Mouse (Mus musculus) forebrain, embryonic 12.5 days (tissue): ENCODE measurements around the gene 4930544D05Rik. TPM values are rescaled to one million over a fixed set of nuclear protein-coding genes. Genes with fewer than 3 reads are reported as not detected.

Experiments
- ATAC-seq: fragments of 200-750 bp; cut with Nextera tagmentation; 2 replicates; pipeline ENCODE4 v1.8.0; 2017; ENCODE audit warnings: moderate TSS enrichment; ENCODE audit not compliant: low FRiP score
- H3K27ac ChIP-seq: fragments of 300-500 bp; sonication (generic); 2 replicates; pipeline ENCODE4 v1.5.1; 2016; ENCODE audit warnings: mild to moderate bottlenecking
- H3K27me3 ChIP-seq: fragments of 300-500 bp; sonication (generic); 2 replicates; pipeline ENCODE4 v1.6.1; 2016; ENCODE audit warnings: mild to moderate bottlenecking
- H3K36me3 ChIP-seq: fragments of 300-500 bp; sonication (generic); replicated peaks from 2 replicates; pipeline ENCODE4 v1.6.1; 2016; ENCODE audit warnings: mild to moderate bottlenecking
- H3K4me1 ChIP-seq: fragments of 300-500 bp; sonication (generic); 2 replicates; pipeline ENCODE4 v1.6.1; 2016
- H3K4me2 ChIP-seq: fragments of 300-500 bp; sonication (generic); 2 replicates; pipeline ENCODE4 v1.6.1; 2016; ENCODE audit warnings: mild to moderate bottlenecking, moderate library complexity
- H3K4me3 ChIP-seq: fragments of 300-500 bp; sonication (generic); replicated peaks from 2 replicates; pipeline ENCODE4 v1.5.1; 2016; ENCODE audit warnings: mild to moderate bottlenecking
- H3K9ac ChIP-seq: fragments of 300-500 bp; sonication (generic); 2 replicates; pipeline ENCODE4 v1.6.1; 2016; ENCODE audit warnings: mild to moderate bottlenecking
- H3K9me3 ChIP-seq: fragments of 300-500 bp; sonication (generic); 2 replicates; pipeline ENCODE4 v1.6.1; 2016
- WGBS: fragments of 180-500 bp; shearing (Covaris S2); methylation state at CpG from one replicate; pipeline ENCODE4 v1.1.7; 2016; 5-methylcytosine and 5-hydroxymethylcytosine counted together
- polyA plus RNA-seq: library from polyadenylated mRNA; unstranded; fragments of >200 nt; fragmentation: Nextera tagmentation; extraction: Ambion mirVana; gene quantifications from 2 replicates; pipeline ENCODE4 v1.2.1, GENCODE M21; 2016

4930544D05Rik gene
- polyA plus RNA-seq, 1 experiment from 2014 or later: not detected

DNA sequence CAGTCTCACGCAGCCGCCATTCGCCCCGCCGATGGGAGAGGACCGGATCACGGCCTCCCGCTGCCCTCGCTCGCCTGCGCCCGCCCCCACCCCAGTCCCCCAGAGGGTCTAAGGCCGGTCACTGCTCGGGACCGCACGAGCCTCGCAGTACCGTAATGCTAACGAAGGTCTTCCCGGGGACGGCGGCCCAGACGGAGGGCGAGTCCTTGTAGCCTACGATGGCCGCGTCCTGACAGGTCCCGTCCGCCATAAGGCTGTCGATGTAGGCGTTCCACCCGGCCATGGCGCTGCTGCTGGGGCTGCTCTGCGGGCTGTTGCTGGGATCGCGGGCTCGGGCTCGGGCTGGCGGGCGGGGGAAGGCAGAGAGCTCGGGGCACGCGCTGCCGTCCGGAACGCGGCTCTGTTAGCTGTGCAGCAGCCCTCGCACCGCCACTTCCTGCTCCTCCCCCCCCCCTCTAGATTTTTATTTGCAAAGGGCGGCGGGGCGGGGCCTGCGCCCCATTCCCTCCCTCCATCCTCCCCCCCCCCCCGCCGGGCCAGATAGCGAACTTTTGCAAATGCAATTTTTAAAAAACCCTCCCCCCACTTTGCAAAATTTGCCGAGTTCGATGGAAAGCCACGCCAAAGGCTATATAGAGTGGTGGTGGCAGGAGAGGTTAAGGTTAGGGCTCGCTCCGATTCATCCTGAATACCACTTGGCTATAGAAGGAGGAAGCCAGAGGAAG lies 38.7 kb downstream of the 4930544D05Rik start, which contains the start of gene Pfn1:
TSS of gene Pfn1 (minus strand) at position 447 of the 725 bp plus-strand sequence.
- Histone ChIP-seq H3K9ac (peak within 1 kb of the TSS; percentile 97), H3K27ac (peak within 1 kb of the TSS; percentile 98), H3K4me2 (peak within 1 kb of the TSS; percentile 96), H3K36me3 (peaks cover 32% of the 10 kb centered on the region), H3K27me3 (peaks cover 3% of the 10 kb centered on the region; the same call in 1 of the 2 replicates), H3K4me3 (peak within 1 kb of the TSS; percentile 98), H3K9me3 (no peaks in the 10 kb centered on the region), H3K4me1 (peaks cover 44% of the 10 kb centered on the region)
- peak; percentile 49 for ATAC-seq
- WGBS: under 1% methylated on average over 56 of the region's 61 CpGs

DNA sequence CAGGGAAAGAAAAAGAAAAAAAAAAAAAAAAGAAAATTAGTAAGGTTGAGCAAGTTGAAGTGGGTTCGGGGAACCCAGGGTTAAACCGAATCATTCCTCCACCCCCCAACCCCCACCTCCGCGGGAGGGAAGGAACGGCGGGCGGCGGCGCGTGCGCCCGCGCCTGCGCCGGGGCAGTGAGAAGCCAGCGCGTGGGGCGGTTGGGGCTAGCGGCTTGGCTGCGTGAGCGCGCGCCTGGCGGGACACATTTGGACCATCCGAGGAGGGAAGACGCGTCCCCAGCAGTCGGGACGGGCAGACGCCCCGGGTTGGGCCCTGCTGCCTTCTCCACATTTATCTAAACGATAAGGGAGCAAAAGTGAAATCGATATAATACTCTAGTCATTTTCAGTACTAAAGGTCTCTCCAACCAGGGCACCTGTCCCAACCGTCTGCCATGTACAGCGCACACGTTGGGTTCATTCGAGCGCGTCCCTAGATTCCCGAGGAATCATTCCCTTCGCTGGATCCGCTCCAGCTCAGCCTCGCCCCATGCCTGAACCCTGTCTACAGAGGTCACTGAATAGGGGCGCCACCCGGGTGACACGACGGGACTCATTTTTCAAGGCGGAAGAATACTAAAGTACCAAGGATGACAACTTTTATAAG lies 39.4 kb downstream of the 4930544D05Rik start:
- Histone ChIP-seq H3K9ac (peak overlapping the region; percentile 97), H3K27me3 (peaks cover 3% of the 10 kb centered on the region; the same call in 1 of the 2 replicates), H3K9me3 (no peaks in the 10 kb centered on the region), H3K27ac (peak overlapping the region; percentile 98), H3K36me3 (peaks cover 25% of the 10 kb centered on the region), H3K4me1 (peaks cover 43% of the 10 kb centered on the region), H3K4me3 (peak overlapping the region; percentile 98), H3K4me2 (peak overlapping the region; percentile 96)
- peak; percentile 66 for ATAC-seq
- WGBS: under 1% methylated on average over 48 of the region's 48 CpGs

DNA sequence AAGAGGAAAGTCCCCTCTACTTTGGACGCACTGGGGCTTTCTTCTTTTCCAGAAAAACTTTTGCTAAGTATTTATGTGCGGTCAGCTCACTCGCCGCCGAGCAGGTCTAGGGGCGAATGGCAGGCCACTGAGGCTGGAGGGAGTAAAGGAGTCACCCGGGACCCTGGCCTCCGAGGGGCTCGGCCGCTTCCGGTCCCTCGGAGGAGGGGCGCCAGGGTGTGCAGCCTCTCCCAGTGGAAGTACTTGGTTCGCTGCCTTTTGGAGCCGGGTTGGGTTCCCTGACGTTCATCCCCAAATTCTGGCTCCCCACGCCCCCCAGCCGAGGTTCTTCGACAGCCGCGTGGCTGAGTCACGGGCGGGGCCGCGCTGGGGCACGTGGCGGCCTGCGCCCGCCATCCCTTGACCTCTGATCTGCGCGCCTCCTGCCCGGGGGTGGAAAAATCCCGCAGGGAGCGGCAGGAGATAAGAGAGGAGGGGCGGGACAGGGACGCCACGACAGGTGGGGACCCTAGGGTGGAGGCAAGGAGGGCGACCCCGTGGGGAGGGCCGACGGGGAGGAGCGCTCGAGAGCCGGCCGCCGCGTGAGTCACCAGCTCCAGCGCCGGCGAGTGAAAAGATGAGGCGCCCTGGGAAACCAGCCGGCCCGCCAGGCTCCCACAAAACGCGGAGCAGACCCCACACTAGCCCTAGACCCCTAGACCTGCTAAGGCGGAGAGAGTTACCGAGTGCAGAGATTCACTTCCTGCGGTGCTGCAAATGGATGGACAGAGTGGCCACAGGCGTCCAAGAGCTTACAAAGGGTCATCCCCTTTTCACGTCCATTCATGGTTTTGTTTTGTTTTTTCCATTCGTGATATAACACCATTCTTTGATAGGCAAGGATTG lies 40.2 kb downstream of the 4930544D05Rik start:
- peak overlapping the region; percentile 97 for H3K9ac ChIP-seq
- peak overlapping the region; percentile 98 for H3K4me3 ChIP-seq
- peaks cover 3% of the 10 kb centered on the region; the same call in 1 of the 2 replicates for H3K27me3 ChIP-seq
- no peaks in the 10 kb centered on the region for H3K9me3 ChIP-seq
- H3K4me2 ChIP-seq: peak overlapping the region; percentile 96
- WGBS: under 1% methylated on average over 61 of the region's 61 CpGs
- H3K4me1 ChIP-seq: peaks cover 38% of the 10 kb centered on the region
- H3K27ac ChIP-seq: peak overlapping the region; percentile 98
- H3K36me3 ChIP-seq: peaks cover 18% of the 10 kb centered on the region
- no peak for ATAC-seq

- no peaks in the 10 kb centered on the region for H3K9me3 ChIP-seq
- peak overlapping the region; percentile 97 for H3K9ac ChIP-seq
- H3K36me3 ChIP-seq: peaks cover 12% of the 10 kb centered on the region
- ATAC-seq: no peak
- H3K4me3 ChIP-seq: peak overlapping the region; percentile 98
- WGBS: 4% methylated on average over 16 of the region's 16 CpGs
- H3K4me1 ChIP-seq: peaks cover 34% of the 10 kb centered on the region
- peaks cover 3% of the 10 kb centered on the region; the same call in 1 of the 2 replicates for H3K27me3 ChIP-seq
- H3K4me2 ChIP-seq: peak overlapping the region; percentile 96
- peak overlapping the region; percentile 98 for H3K27ac ChIP-seq
Measured at GRCm38 (mm10) chr11:70656456-70656927, 40.8 kb downstream of the 4930544D05Rik start.

DNA sequence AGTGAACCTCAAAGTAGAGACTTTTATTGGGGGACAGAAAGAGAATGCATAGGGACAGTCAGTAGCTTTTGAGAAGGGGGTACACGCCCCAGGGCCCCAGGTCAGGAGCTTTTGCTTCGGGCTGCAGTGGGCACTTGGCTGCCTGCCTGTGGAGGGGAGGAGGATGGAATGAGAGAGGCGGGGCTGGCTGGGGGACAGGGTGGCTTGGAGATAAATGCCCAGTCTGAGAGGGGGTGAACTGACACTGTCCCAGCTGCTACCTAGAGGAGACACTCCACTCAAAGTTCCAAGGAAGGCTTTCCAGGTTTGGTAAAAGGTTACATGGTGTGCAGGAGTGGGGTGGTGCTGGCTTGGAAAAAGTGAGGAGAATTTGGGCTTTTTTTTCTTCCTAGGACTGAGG lies 41.3 kb downstream of the 4930544D05Rik start, which contains the start of gene Eno3:
TSS of gene Eno3 (plus strand) at position 239 of the 400 bp plus-strand sequence.
- 9% methylated on average over 3 of the region's 3 CpGs for WGBS

DNA sequence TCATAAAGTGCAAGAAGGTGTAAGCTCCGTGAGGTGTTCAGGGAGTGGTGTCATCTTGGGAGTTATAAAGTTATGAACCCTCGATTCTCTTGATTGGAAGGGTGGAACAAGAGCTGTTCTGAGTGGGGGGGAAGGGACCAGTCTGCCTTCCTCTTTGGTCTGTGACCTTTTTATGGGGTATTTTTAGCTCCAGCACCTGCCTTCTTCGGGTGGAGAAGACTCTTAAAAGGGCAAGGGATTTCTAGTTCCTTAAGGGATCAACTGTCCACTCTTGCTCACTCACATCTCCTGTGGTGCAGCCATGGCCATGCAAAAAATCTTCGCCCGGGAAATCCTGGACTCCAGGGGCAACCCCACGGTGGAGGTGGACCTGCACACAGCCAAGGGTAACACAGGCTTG lies 41.9 kb downstream of the 4930544D05Rik start:
- H3K27me3 ChIP-seq: peaks cover 3% of the 10 kb centered on the region; the same call in 1 of the 2 replicates
- H3K36me3 ChIP-seq: peaks cover 13% of the 10 kb centered on the region
- ATAC-seq: no peak
- WGBS: 64% methylated on average over 6 of the region's 6 CpGs
- H3K4me1 ChIP-seq: peaks cover 26% of the 10 kb centered on the region
- H3K9ac ChIP-seq: no peak overlapping the region
- no peak overlapping the region for H3K27ac ChIP-seq
- no peak overlapping the region for H3K4me3 ChIP-seq
- no peak overlapping the region for H3K4me2 ChIP-seq
- H3K9me3 ChIP-seq: no peaks in the 10 kb centered on the region

More for the DNA sequence above, 41.3 kb downstream of the 4930544D05Rik start, which contains the start of gene Eno3:
- Histone ChIP-seq H3K9ac (peak within 1 kb of the TSS; percentile 97), H3K36me3 (peaks cover 13% of the 10 kb centered on the region), H3K9me3 (no peaks in the 10 kb centered on the region), H3K27me3 (peaks cover 3% of the 10 kb centered on the region; the same call in 1 of the 2 replicates), H3K4me3 (peak within 1 kb of the TSS; percentile 98), H3K27ac (peak within 1 kb of the TSS; percentile 98), H3K4me2 (peak within 1 kb of the TSS; percentile 96), H3K4me1 (peaks cover 32% of the 10 kb centered on the region)
- ATAC-seq: no peak

DNA sequence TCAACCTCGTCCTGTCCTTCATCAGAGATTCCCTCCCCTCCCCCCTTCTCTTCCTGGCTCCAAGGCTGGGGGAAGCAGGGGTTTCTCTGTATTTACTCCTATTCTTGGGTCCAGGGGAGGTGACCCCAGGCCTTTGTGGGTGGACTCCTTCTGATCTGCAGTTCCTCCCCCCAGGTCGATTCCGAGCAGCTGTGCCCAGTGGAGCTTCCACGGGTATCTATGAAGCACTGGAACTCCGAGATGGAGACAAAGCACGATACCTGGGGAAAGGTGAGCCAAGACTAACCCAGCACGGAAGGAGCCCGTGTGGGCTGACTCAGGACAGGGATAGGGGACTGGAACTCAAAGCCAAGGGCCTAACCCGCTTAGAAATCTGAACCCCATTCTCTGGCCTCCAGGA lies 42.3 kb downstream of the 4930544D05Rik start:
- WGBS: 59% methylated on average over 9 of the region's 9 CpGs
- H3K9me3 ChIP-seq: no peaks in the 10 kb centered on the region
- no peak for ATAC-seq
- H3K4me2 ChIP-seq: no peak overlapping the region
- H3K36me3 ChIP-seq: peaks cover 15% of the 10 kb centered on the region
- H3K4me3 ChIP-seq: no peak overlapping the region
- H3K4me1 ChIP-seq: peaks cover 22% of the 10 kb centered on the region
- H3K27ac ChIP-seq: no peak overlapping the region
- no peak overlapping the region for H3K9ac ChIP-seq
- H3K27me3 ChIP-seq: peaks cover 3% of the 10 kb centered on the region; the same call in 1 of the 2 replicates

GRCm38 (mm10) chr11:70658521-70658920 lies 42.9 kb downstream of the 4930544D05Rik start:
- H3K4me3 ChIP-seq: no peak overlapping the region
- no peak overlapping the region for H3K4me2 ChIP-seq
- no peaks in the 10 kb centered on the region for H3K9me3 ChIP-seq
- H3K27me3 ChIP-seq: peaks cover 3% of the 10 kb centered on the region; the same call in 1 of the 2 replicates
- no peak overlapping the region for H3K27ac ChIP-seq
- ATAC-seq: no peak
- 84% methylated on average over 5 of the region's 5 CpGs for WGBS
- H3K4me1 ChIP-seq: peaks cover 19% of the 10 kb centered on the region
- no peak overlapping the region for H3K9ac ChIP-seq
- peaks cover 21% of the 10 kb centered on the region for H3K36me3 ChIP-seq

- H3K4me2 ChIP-seq: no peak overlapping the region
- no peaks in the 10 kb centered on the region for H3K9me3 ChIP-seq
- H3K27me3 ChIP-seq: peaks cover 3% of the 10 kb centered on the region; the same call in 1 of the 2 replicates
- ATAC-seq: no peak
- WGBS: 75% methylated on average over 8 of the region's 8 CpGs
- H3K4me3 ChIP-seq: no peak overlapping the region
- H3K27ac ChIP-seq: no peak overlapping the region
- H3K9ac ChIP-seq: no peak overlapping the region
- H3K36me3 ChIP-seq: peaks cover 25% of the 10 kb centered on the region
- peaks cover 19% of the 10 kb centered on the region for H3K4me1 ChIP-seq
Measured at GRCm38 (mm10) chr11:70658942-70659341, 43.3 kb downstream of the 4930544D05Rik start.

GRCm38 (mm10) chr11:70660571-70660970 lies 44.9 kb downstream of the 4930544D05Rik start:
- Histone ChIP-seq H3K27ac (no peak overlapping the region), H3K27me3 (peaks cover 3% of the 10 kb centered on the region; the same call in 1 of the 2 replicates), H3K4me1 (peaks cover 15% of the 10 kb centered on the region), H3K9ac (no peak overlapping the region), H3K36me3 (peaks cover 40% of the 10 kb centered on the region), H3K4me2 (no peak overlapping the region), H3K4me3 (no peak overlapping the region), H3K9me3 (no peaks in the 10 kb centered on the region)
- ATAC-seq: no peak
- WGBS: 87% methylated on average over 8 of the region's 8 CpGs

DNA sequence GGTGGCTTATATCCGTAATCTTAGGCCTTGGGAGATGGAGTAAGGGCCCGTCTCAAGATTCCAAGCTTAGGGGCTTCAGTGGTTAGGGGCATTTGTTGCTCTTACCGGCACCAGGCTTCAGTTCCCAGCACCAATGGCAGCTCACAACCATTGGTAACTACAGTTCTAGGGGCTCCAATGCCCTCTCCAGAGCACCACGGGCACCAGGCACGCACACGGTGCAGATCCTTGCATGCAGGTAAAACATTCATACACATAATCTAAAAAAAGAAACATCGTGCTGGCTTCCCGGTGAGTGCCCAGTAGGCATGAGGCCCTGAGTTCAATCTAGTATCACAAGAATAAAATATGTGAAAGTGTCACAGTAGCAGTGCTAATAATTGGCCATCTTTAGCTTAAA lies 47.5 kb downstream of the 4930544D05Rik start:
- peaks cover 10% of the 10 kb centered on the region for H3K4me1 ChIP-seq
- no peaks in the 10 kb centered on the region for H3K27me3 ChIP-seq
- no peak for ATAC-seq
- H3K9ac ChIP-seq: no peak overlapping the region
- no peak overlapping the region for H3K27ac ChIP-seq
- 88% methylated on average over 8 of the region's 8 CpGs for WGBS
- H3K4me3 ChIP-seq: no peak overlapping the region
- H3K9me3 ChIP-seq: no peaks in the 10 kb centered on the region
- H3K36me3 ChIP-seq: peaks cover 47% of the 10 kb centered on the region
- H3K4me2 ChIP-seq: no peak overlapping the region
